Mouse (Mus musculus) forebrain, embryonic 12.5 days (tissue): ENCODE measurements around the gene Pdzrn3. TPM values are rescaled to one million over a fixed set of nuclear protein-coding genes. Genes with fewer than 3 reads are reported as not detected.

Source experiments
- ATAC-seq: fragments of 200-750 bp; cut with Nextera tagmentation; 2 replicates; pipeline ENCODE4 v1.8.0; 2017; ENCODE audit warnings: moderate TSS enrichment; ENCODE audit not compliant: low FRiP score
- H3K27ac ChIP-seq: fragments of 300-500 bp; sonication (generic); 2 replicates; pipeline ENCODE4 v1.5.1; 2016; ENCODE audit warnings: mild to moderate bottlenecking
- H3K27me3 ChIP-seq: fragments of 300-500 bp; sonication (generic); 2 replicates; pipeline ENCODE4 v1.6.1; 2016; ENCODE audit warnings: mild to moderate bottlenecking
- H3K36me3 ChIP-seq: fragments of 300-500 bp; sonication (generic); replicated peaks from 2 replicates; pipeline ENCODE4 v1.6.1; 2016; ENCODE audit warnings: mild to moderate bottlenecking
- H3K4me1 ChIP-seq: fragments of 300-500 bp; sonication (generic); 2 replicates; pipeline ENCODE4 v1.6.1; 2016
- H3K4me2 ChIP-seq: fragments of 300-500 bp; sonication (generic); 2 replicates; pipeline ENCODE4 v1.6.1; 2016; ENCODE audit warnings: mild to moderate bottlenecking, moderate library complexity
- H3K4me3 ChIP-seq: fragments of 300-500 bp; sonication (generic); replicated peaks from 2 replicates; pipeline ENCODE4 v1.5.1; 2016; ENCODE audit warnings: mild to moderate bottlenecking
- H3K9ac ChIP-seq: fragments of 300-500 bp; sonication (generic); 2 replicates; pipeline ENCODE4 v1.6.1; 2016; ENCODE audit warnings: mild to moderate bottlenecking
- H3K9me3 ChIP-seq: fragments of 300-500 bp; sonication (generic); 2 replicates; pipeline ENCODE4 v1.6.1; 2016
- WGBS: fragments of 180-500 bp; shearing (Covaris S2); methylation state at CpG from one replicate; pipeline ENCODE4 v1.1.7; 2016; 5-methylcytosine and 5-hydroxymethylcytosine counted together
- polyA plus RNA-seq: library from polyadenylated mRNA; unstranded; fragments of >200 nt; fragmentation: Nextera tagmentation; extraction: Ambion mirVana; gene quantifications from 2 replicates; pipeline ENCODE4 v1.2.1, GENCODE M21; 2016

The Pdzrn3 gene
- polyA plus RNA-seq, 1 experiment from 2014 or later = 8.8 TPM

GRCm38 (mm10) chr6:101297563-101298520 is 79.9 kb downstream of the Pdzrn3 start:
- no peaks in the 10 kb centered on the region for H3K36me3 ChIP-seq
- no peak for ATAC-seq
- H3K4me2 ChIP-seq = no peak overlapping the region
- H3K4me1 ChIP-seq = 0 out of 2 replicates have a peak, but pooled peaks cover 9% of the 10 kb centered on the region
- no peaks in the 10 kb centered on the region for H3K9me3 ChIP-seq
- peaks cover 10% of the 10 kb centered on the region; the same call in 1 of the 2 replicates for H3K27me3 ChIP-seq
- H3K4me3 ChIP-seq = no peak overlapping the region
- no peak overlapping the region for H3K27ac ChIP-seq
- WGBS = 92% methylated on average over 15 of the region's 15 CpGs
- H3K9ac ChIP-seq = no peak overlapping the region

- Histone ChIP-seq H3K9me3 (no peaks in the 10 kb centered on the region), H3K27me3 (peaks cover 10% of the 10 kb centered on the region; the same call in 1 of the 2 replicates), H3K4me2 (no peak overlapping the region), H3K36me3 (no peaks in the 10 kb centered on the region), H3K27ac (no peak overlapping the region), H3K9ac (no peak overlapping the region), H3K4me3 (no peak overlapping the region), H3K4me1 (0 out of 2 replicates have a peak, but pooled peaks cover 9% of the 10 kb centered on the region)
- ATAC-seq = no peak
- 81% methylated on average over 8 of the region's 8 CpGs for WGBS
Measured at GRCm38 (mm10) chr6:101296997-101297396, 80.7 kb downstream of the Pdzrn3 start.

GRCm38 (mm10) chr6:101296280-101296679 is 81.4 kb downstream of the Pdzrn3 start:
- Histone ChIP-seq H3K4me3 (no peak overlapping the region), H3K4me1 (0 out of 2 replicates have a peak, but pooled peaks cover 9% of the 10 kb centered on the region), H3K9ac (no peak overlapping the region), H3K9me3 (no peaks in the 10 kb centered on the region), H3K4me2 (no peak overlapping the region), H3K27me3 (peaks cover 11% of the 10 kb centered on the region; the same call in 1 of the 2 replicates), H3K36me3 (no peaks in the 10 kb centered on the region), H3K27ac (no peak overlapping the region)
- ATAC-seq = no peak
- WGBS = 58% methylated on average over 8 of the region's 8 CpGs

GRCm38 (mm10) chr6:101293036-101293572 is 84.6 kb downstream of the Pdzrn3 start:
- H3K27ac ChIP-seq = no peak overlapping the region
- H3K9ac ChIP-seq = no peak overlapping the region
- H3K4me3 ChIP-seq = no peak overlapping the region
- no peaks in the 10 kb centered on the region for H3K9me3 ChIP-seq
- no peak overlapping the region for H3K4me2 ChIP-seq
- ATAC-seq = no peak
- no peaks in the 10 kb centered on the region for H3K36me3 ChIP-seq
- 82% methylated on average over 12 of the region's 12 CpGs for WGBS
- 0 out of 2 replicates have a peak, but pooled peaks cover 9% of the 10 kb centered on the region for H3K4me1 ChIP-seq
- H3K27me3 ChIP-seq = peaks cover 13% of the 10 kb centered on the region; the same call in 1 of the 2 replicates

- Histone ChIP-seq H3K36me3 (no peaks in the 10 kb centered on the region), H3K27me3 (peaks cover 13% of the 10 kb centered on the region), H3K9ac (no peak overlapping the region), H3K9me3 (no peaks in the 10 kb centered on the region), H3K27ac (no peak overlapping the region), H3K4me2 (no peak overlapping the region), H3K4me1 (0 out of 2 replicates have a peak, but pooled peaks cover 9% of the 10 kb centered on the region), H3K4me3 (no peak overlapping the region)
- ATAC-seq = no peak
- 65% methylated on average over 2 of the region's 2 CpGs for WGBS
Measured at GRCm38 (mm10) chr6:101291944-101292343, 85.8 kb downstream of the Pdzrn3 start.

GRCm38 (mm10) chr6:101290160-101290559 is 87.5 kb downstream of the Pdzrn3 start:
- Histone ChIP-seq H3K27ac (no peak overlapping the region), H3K9me3 (no peaks in the 10 kb centered on the region), H3K4me2 (no peak overlapping the region), H3K4me3 (no peak overlapping the region), H3K4me1 (0 out of 2 replicates have a peak, but pooled peaks cover 6% of the 10 kb centered on the region), H3K36me3 (no peaks in the 10 kb centered on the region), H3K9ac (no peak overlapping the region), H3K27me3 (peaks cover 20% of the 10 kb centered on the region)
- ATAC-seq = no peak
- WGBS = 78% methylated on average over 2 of the region's 2 CpGs

- Histone ChIP-seq H3K4me3 (no peak overlapping the region), H3K27me3 (peaks cover 23% of the 10 kb centered on the region), H3K27ac (no peak overlapping the region), H3K4me2 (no peak overlapping the region), H3K9me3 (no peaks in the 10 kb centered on the region), H3K36me3 (no peaks in the 10 kb centered on the region), H3K4me1 (peaks cover 12% of the 10 kb centered on the region; the same call in 1 of the 2 replicates), H3K9ac (no peak overlapping the region)
- no peak for ATAC-seq
- 85% methylated on average over 4 of the region's 4 CpGs for WGBS
Measured at GRCm38 (mm10) chr6:101289428-101289827, 88.3 kb downstream of the Pdzrn3 start.

- Histone ChIP-seq H3K27me3 (peaks cover 31% of the 10 kb centered on the region), H3K9ac (no peak overlapping the region), H3K4me1 (peaks cover 24% of the 10 kb centered on the region), H3K27ac (no peak overlapping the region), H3K36me3 (no peaks in the 10 kb centered on the region), H3K9me3 (no peaks in the 10 kb centered on the region), H3K4me3 (no peak overlapping the region), H3K4me2 (no peak overlapping the region)
- ATAC-seq = no peak
- 82% methylated on average over 5 of the region's 5 CpGs for WGBS
Measured at GRCm38 (mm10) chr6:101287566-101288173, 90.0 kb downstream of the Pdzrn3 start.

- Histone ChIP-seq H3K9ac (no peak overlapping the region), H3K27me3 (peaks cover 33% of the 10 kb centered on the region), H3K36me3 (no peaks in the 10 kb centered on the region), H3K4me3 (no peak overlapping the region), H3K27ac (no peak overlapping the region), H3K4me2 (no peak overlapping the region), H3K9me3 (no peaks in the 10 kb centered on the region), H3K4me1 (peaks cover 30% of the 10 kb centered on the region)
- WGBS = 88% methylated on average over 2 of the region's 2 CpGs
- ATAC-seq = no peak
Measured at GRCm38 (mm10) chr6:101287077-101287476, 90.6 kb downstream of the Pdzrn3 start.

- Histone ChIP-seq H3K9ac (no peak overlapping the region), H3K27me3 (peaks cover 40% of the 10 kb centered on the region), H3K9me3 (no peaks in the 10 kb centered on the region), H3K4me2 (no peak overlapping the region), H3K36me3 (no peaks in the 10 kb centered on the region), H3K27ac (0 out of 2 replicates have a peak overlapping the region, but pooled peaks have one; percentile 19), H3K4me3 (no peak overlapping the region), H3K4me1 (peaks cover 45% of the 10 kb centered on the region)
- 38% methylated on average over 6 of the region's 6 CpGs for WGBS
- no peak for ATAC-seq
Measured at GRCm38 (mm10) chr6:101284368-101284955, 93.2 kb downstream of the Pdzrn3 start.

GRCm38 (mm10) chr6:101283891-101284290 is 93.8 kb downstream of the Pdzrn3 start:
- Histone ChIP-seq H3K4me3 (no peak overlapping the region), H3K4me1 (peaks cover 46% of the 10 kb centered on the region), H3K27ac (0 out of 2 replicates have a peak overlapping the region, but pooled peaks have one; percentile 19), H3K27me3 (peaks cover 44% of the 10 kb centered on the region), H3K9ac (no peak overlapping the region), H3K4me2 (no peak overlapping the region), H3K9me3 (no peaks in the 10 kb centered on the region), H3K36me3 (no peaks in the 10 kb centered on the region)
- WGBS = 40% methylated on average over 3 of the region's 3 CpGs
- ATAC-seq = no peak

- Histone ChIP-seq H3K36me3 (no peaks in the 10 kb centered on the region), H3K9ac (no peak overlapping the region), H3K4me1 (peaks cover 46% of the 10 kb centered on the region), H3K27ac (no peak overlapping the region), H3K9me3 (no peaks in the 10 kb centered on the region), H3K27me3 (peaks cover 56% of the 10 kb centered on the region), H3K4me3 (no peak overlapping the region), H3K4me2 (no peak overlapping the region)
- ATAC-seq = no peak; the same call in 1 of the 2 replicates
- WGBS = 4% methylated on average over 3 of the region's 3 CpGs
Measured at GRCm38 (mm10) chr6:101281644-101282043, 96.1 kb downstream of the Pdzrn3 start.
